Mouse (Mus musculus) heart, postnatal 0 days (tissue): Measurements from ENCODE around the gene Dhrs11. TPM values are rescaled to one million over a fixed set of nuclear protein-coding genes. Genes with fewer than 3 reads are reported as not detected.

Experiments used
- ATAC-seq: fragments of 200-750 bp; cut with Nextera tagmentation; 2 replicates; pipeline ENCODE4 v1.8.0; 2017; ENCODE audit warnings: low read depth, moderate number of reproducible peaks, moderate library complexity; ENCODE audit not compliant: insufficient read depth
- DNase-seq: peaks from one replicate; pipeline ENCODE4 v3.0.0-alpha.2; 2016; ENCODE audit warnings: low spot score
- H3K27ac ChIP-seq: fragments of 300-500 bp; sonication (generic); 2 replicates; pipeline ENCODE4 v1.5.1; 2014; ENCODE audit warnings: low read depth, mild to moderate bottlenecking
- H3K27me3 ChIP-seq: fragments of 300-500 bp; sonication (generic); 2 replicates; pipeline ENCODE4 v1.6.1; 2014; ENCODE audit warnings: low read length, mixed read lengths; ENCODE audit not compliant: control insufficient read depth, insufficient read depth
- H3K36me3 ChIP-seq: fragments of 300-500 bp; sonication (generic); replicated peaks from 2 replicates; pipeline ENCODE4 v1.6.1; 2014; ENCODE audit warnings: low read length, mixed read lengths; ENCODE audit not compliant: control insufficient read depth, insufficient read depth
- H3K4me1 ChIP-seq: fragments of 300-500 bp; sonication (generic); 2 replicates; pipeline ENCODE4 v1.6.1; 2014; ENCODE audit warnings: antibody characterized with exemption; ENCODE audit not compliant: control insufficient read depth, insufficient read depth
- H3K4me2 ChIP-seq: fragments of 300-500 bp; sonication (generic); 2 replicates; pipeline ENCODE4 v1.6.1; 2014; ENCODE audit warnings: low read depth, mild to moderate bottlenecking, low read length, moderate library complexity
- H3K4me3 ChIP-seq: fragments of 300-500 bp; sonication (generic); 2 replicates; pipeline ENCODE4 v1.5.1; 2014; ENCODE audit warnings: low read depth, low read length
- H3K9ac ChIP-seq: fragments of 300-500 bp; sonication (generic); replicated peaks from 2 replicates; pipeline ENCODE4 v1.6.1; 2014; ENCODE audit warnings: low read depth, low read length, mixed read lengths
- H3K9me3 ChIP-seq: fragments of 300-500 bp; sonication (generic); replicated peaks from 2 replicates; pipeline ENCODE4 v1.6.1; 2016; ENCODE audit warnings: low read length; ENCODE audit not compliant: control insufficient read depth
- CTCF ChIP-seq: IDR thresholded peaks from 2 replicates; pipeline ENCODE4 v1.5.1; 2016; ENCODE audit warnings: antibody characterized with exemption, control low read depth, low read depth
- EP300 ChIP-seq: IDR thresholded peaks from 2 replicates; pipeline ENCODE4 v1.6.1; 2016; ENCODE audit warnings: antibody characterized with exemption, low read depth
- WGBS: fragments of 180-500 bp; shearing (Covaris S2); extraction: QIAGEN DNeasy Blood & Tissue Kit; methylation state at CpG from one replicate; pipeline ENCODE4 v1.1.7; 2014; 5-methylcytosine and 5-hydroxymethylcytosine counted together
- polyA plus RNA-seq: library from polyadenylated mRNA; unstranded; fragments of >200 nt; fragmentation: Nextera tagmentation; extraction: Ambion mirVana; gene quantifications from 2 replicates; pipeline ENCODE4 v1.2.1, GENCODE M21; 2015
- total RNA-seq: library from RNA; depleted of rRNA; stranded (reverse); fragments of >200 nt; gene quantifications from 2 replicates; pipeline ENCODE4 v1.2.3, GENCODE M21; 2014; ENCODE audit warnings: low replicate concordance

Gene Dhrs11
- total and polyA plus RNA-seq, 2 experiments from 2014 or later: 110 to 166 TPM

DNA sequence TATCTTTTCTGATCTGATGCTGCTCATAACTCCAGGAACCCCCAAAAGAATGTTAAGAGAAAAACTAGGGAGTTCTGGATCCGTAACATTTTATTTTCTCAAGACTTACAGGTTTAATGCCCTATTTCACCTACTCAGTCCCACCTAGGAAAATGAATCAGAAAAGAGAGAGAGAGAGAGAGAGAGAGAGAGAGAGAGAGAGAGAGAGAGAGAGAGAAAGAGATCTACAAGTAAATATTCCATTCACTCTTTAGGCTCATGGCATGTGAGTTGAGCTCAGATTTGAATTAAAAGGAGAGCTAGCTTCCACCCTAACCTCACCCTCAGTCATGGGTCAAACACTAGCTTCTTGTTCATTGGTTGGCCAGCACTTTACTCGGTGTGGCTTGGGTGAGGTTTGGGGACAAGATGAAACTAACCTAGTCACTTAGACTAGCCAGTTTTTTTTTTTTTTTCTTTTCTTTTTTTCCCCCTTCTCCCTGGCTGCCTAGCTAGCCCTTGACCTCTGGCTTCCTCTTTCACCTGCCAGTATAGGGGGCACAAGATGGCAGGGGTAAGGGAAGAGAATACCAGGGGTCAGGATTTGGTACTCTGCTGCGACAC, 792 bp downstream of the Dhrs11 start:
- Histone ChIP-seq H3K27me3 (no peaks in the 10 kb centered on the region), H3K4me2 (peak overlapping the region; percentile 74), H3K9ac (peak overlapping the region; percentile 78), H3K4me1 (peaks cover 34% of the 10 kb centered on the region), H3K9me3 (no peaks in the 10 kb centered on the region), H3K27ac (peak overlapping the region; percentile 97), H3K36me3 (peaks cover 21% of the 10 kb centered on the region), H3K4me3 (peak overlapping the region; percentile 89)
- 36% methylated on average over 3 of the region's 3 CpGs for WGBS
- no peak for ATAC-seq
- DNase-seq: peak; percentile 29
- no peak for TF ChIP-seq CTCF
- TF ChIP-seq EP300: no peak

GRCm38 (mm10) chr11:84827492-84827891, 1.3 kb downstream of the Dhrs11 start:
- ATAC-seq (no peak), DNase-seq (peak; percentile 30)
- TF ChIP-seq EP300 (no peak), CTCF (no peak)
- Histone ChIP-seq H3K4me3 (peak overlapping the region; percentile 89), H3K4me2 (peak overlapping the region; percentile 74), H3K36me3 (peaks cover 16% of the 10 kb centered on the region), H3K9me3 (no peaks in the 10 kb centered on the region), H3K27ac (peak overlapping the region; percentile 97), H3K4me1 (peaks cover 39% of the 10 kb centered on the region), H3K27me3 (no peaks in the 10 kb centered on the region), H3K9ac (peak overlapping the region; percentile 78)

- WGBS: 12% methylated on average over 3 of the region's 3 CpGs
- DNase-seq (peak; percentile 92), ATAC-seq (peak; percentile 58)
- Histone ChIP-seq H3K4me2 (peak overlapping the region; percentile 74), H3K36me3 (peaks cover 16% of the 10 kb centered on the region), H3K27ac (peak overlapping the region; percentile 97), H3K9me3 (no peaks in the 10 kb centered on the region), H3K9ac (peak overlapping the region; percentile 48), H3K27me3 (no peaks in the 10 kb centered on the region), H3K4me1 (peaks cover 45% of the 10 kb centered on the region), H3K4me3 (peak overlapping the region; percentile 89)
- TF ChIP-seq CTCF (no peak), EP300 (peak; percentile 47; the same call in 1 of the 2 replicates)
Measured at GRCm38 (mm10) chr11:84826185-84826584, 2.6 kb downstream of the Dhrs11 start.

- Histone ChIP-seq H3K27me3 (no peaks in the 10 kb centered on the region), H3K36me3 (peaks cover 21% of the 10 kb centered on the region), H3K4me3 (0 out of 2 replicates have a peak overlapping the region, but pooled peaks have one; percentile 89), H3K9ac (peak overlapping the region; percentile 48), H3K4me2 (peak overlapping the region; percentile 74), H3K9me3 (no peaks in the 10 kb centered on the region), H3K27ac (peak overlapping the region; percentile 97), H3K4me1 (peaks cover 45% of the 10 kb centered on the region)
- DNase-seq: no peak
- TF ChIP-seq CTCF (no peak), EP300 (no peak)
- no peak for ATAC-seq
- 68% methylated on average over 10 of the region's 10 CpGs for WGBS
Measured at GRCm38 (mm10) chr11:84825261-84825807, 3.5 kb downstream of the Dhrs11 start.

- no peak for TF ChIP-seq CTCF
- peak; percentile 82 for TF ChIP-seq EP300
- Histone ChIP-seq H3K4me2 (peak overlapping the region; percentile 36), H3K9me3 (no peaks in the 10 kb centered on the region), H3K27me3 (no peaks in the 10 kb centered on the region), H3K9ac (0 out of 2 replicates have a peak overlapping the region, but pooled peaks have one; percentile 23), H3K4me1 (peaks cover 42% of the 10 kb centered on the region), H3K36me3 (peaks cover 21% of the 10 kb centered on the region), H3K4me3 (0 out of 2 replicates have a peak overlapping the region, but pooled peaks have one; percentile 1), H3K27ac (peak overlapping the region; percentile 97)
- 13% methylated on average over 10 of the region's 10 CpGs for WGBS
- ATAC-seq (peak; percentile 31), DNase-seq (peak; percentile 76)
Measured at GRCm38 (mm10) chr11:84823484-84823897, 5.3 kb downstream of the Dhrs11 start.
